Mouse (Mus musculus) kidney, embryonic 16.5 days (tissue): ENCODE data around the gene Mettl7b. TPM values are rescaled to one million over a fixed set of nuclear protein-coding genes. Genes with fewer than 3 reads are reported as not detected.

Experiments used
- ATAC-seq: fragments of 200-750 bp; cut with Nextera tagmentation; 2 replicates; pipeline ENCODE4 v1.8.0; 2017; ENCODE audit warnings: moderate TSS enrichment; ENCODE audit not compliant: low FRiP score, low TSS enrichment
- H3K27ac ChIP-seq: fragments of 300-500 bp; sonication (generic); 2 replicates; pipeline ENCODE4 v1.5.1; 2014; ENCODE audit warnings: low read length
- H3K27me3 ChIP-seq: fragments of 300-500 bp; sonication (generic); 2 replicates; pipeline ENCODE4 v1.6.1; 2014; ENCODE audit warnings: low read length, control low read depth, mixed read lengths; ENCODE audit not compliant: insufficient read depth
- H3K36me3 ChIP-seq: fragments of 300-500 bp; sonication (generic); 2 replicates; pipeline ENCODE4 v1.6.1; 2014; ENCODE audit warnings: low read length, control low read depth, mixed read lengths; ENCODE audit not compliant: insufficient read depth
- H3K4me1 ChIP-seq: fragments of 300-500 bp; sonication (generic); 2 replicates; pipeline ENCODE4 v1.6.1; 2014; ENCODE audit warnings: low read length, control low read depth, mixed read lengths; ENCODE audit not compliant: insufficient read depth
- H3K4me2 ChIP-seq: fragments of 300-500 bp; sonication (generic); replicated peaks from 2 replicates; pipeline ENCODE4 v1.6.1; 2014; ENCODE audit warnings: low read depth, low read length
- H3K4me3 ChIP-seq: fragments of 300-500 bp; sonication (generic); 2 replicates; pipeline ENCODE4 v1.5.1; 2014; ENCODE audit warnings: mild to moderate bottlenecking, low read length
- H3K9ac ChIP-seq: fragments of 300-500 bp; sonication (generic); replicated peaks from 2 replicates; pipeline ENCODE4 v1.6.1; 2014; ENCODE audit warnings: low read length
- H3K9me3 ChIP-seq: fragments of 300-500 bp; sonication (generic); 2 replicates; pipeline ENCODE4 v1.6.1; 2016; ENCODE audit warnings: low read length, control low read depth
- WGBS: fragments of 180-500 bp; shearing (Covaris S2); extraction: QIAGEN DNeasy Blood & Tissue Kit; methylation state at CpG from one replicate; pipeline ENCODE4 v1.1.7; 2014; 5-methylcytosine and 5-hydroxymethylcytosine counted together
- polyA plus RNA-seq: library from polyadenylated mRNA; unstranded; fragments of >200 nt; fragmentation: Nextera tagmentation; extraction: Ambion mirVana; gene quantifications from 2 replicates; pipeline ENCODE4 v1.2.1, GENCODE M21; 2015

Mettl7b gene
- polyA plus RNA-seq, 1 experiment from 2014 or later, result 17.1 TPM

DNA sequence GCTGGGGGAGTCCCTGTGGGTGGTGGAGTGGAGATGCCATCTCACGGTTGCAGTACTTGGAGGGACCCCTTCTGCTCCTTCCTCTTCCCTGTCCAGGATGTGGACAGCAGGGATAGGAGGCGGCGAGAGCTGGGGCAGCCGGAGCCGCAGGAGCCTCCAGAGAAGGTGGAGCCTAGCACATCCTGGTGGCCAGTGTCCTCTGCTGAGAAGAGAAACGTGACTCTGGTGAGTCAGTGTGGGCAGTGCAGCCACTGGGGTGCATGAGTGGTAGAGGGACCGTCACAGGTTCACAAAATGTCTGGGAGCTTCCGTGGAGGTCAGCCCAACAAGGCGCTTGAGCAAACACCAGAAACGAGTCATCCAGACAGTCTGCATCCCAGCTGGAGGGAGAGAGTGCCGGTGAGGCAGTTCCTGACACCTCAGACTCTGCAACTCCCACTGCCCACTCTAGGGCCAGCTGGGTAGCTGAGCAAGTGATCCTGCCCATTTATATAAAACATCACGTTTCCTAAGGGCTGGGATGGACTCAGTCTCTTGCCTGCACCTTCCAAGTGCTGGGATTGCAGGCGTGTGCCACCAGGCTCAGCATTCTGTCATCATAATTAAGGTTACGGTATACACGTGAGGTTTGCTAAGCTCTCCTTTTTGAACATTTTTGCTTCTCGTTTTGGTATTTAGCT is 10.4 kb downstream of the Mettl7b start:
- Histone ChIP-seq H3K9me3 (no peaks in the 10 kb centered on the region), H3K4me3 (no peak overlapping the region), H3K4me1 (no peaks in the 10 kb centered on the region), H3K27me3 (no peaks in the 10 kb centered on the region), H3K36me3 (no peaks in the 10 kb centered on the region), H3K4me2 (no peak overlapping the region), H3K9ac (no peak overlapping the region), H3K27ac (no peak overlapping the region)
- peak; percentile 36; the same call in 1 of the 2 replicates for ATAC-seq
- 49% methylated on average over 16 of the region's 16 CpGs for WGBS

DNA sequence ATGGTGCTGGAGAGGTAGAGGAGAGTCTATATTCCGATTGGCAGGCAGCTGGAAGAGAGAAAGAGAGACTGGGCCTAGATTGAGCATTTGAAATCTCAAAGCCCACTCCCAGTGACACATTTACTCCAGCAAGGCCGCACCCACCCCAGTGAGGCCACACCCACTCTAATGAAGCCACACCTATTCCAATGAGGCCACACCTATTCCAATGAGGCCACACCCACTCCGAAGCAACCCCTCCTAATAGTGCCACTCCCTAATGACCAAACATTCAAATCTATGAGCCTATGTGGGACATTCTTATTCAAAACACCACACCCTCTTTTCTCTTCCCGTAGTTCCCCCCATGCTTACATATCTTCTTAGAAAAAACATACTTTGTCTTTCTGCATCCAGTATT is 13.3 kb downstream of the Mettl7b start:
- Histone ChIP-seq H3K4me3 (no peak overlapping the region), H3K9me3 (no peaks in the 10 kb centered on the region), H3K27me3 (no peaks in the 10 kb centered on the region), H3K4me1 (no peaks in the 10 kb centered on the region), H3K9ac (no peak overlapping the region), H3K36me3 (no peaks in the 10 kb centered on the region), H3K27ac (no peak overlapping the region), H3K4me2 (no peak overlapping the region)
- WGBS, result 92% methylated on average over 4 of the region's 4 CpGs
- ATAC-seq, result no peak

DNA sequence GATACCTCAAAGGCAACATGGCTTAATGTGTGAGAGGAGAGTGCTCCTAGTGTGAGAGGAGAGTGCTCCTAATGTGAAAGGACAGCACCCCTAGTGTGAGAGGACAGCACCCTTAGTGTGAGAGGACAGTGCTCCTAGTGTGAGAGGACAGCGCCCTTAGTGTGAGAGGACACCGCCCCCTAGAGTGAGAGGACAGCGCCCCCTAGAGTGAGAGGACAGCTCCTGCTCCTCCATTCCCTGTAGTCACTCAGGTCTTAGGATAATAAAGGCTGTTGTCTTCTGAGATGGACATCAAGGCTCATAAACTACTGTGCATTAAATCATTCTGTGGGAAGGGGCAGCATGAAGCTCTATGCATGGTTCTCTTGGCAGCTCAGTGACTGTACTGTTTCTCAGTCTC is 15.1 kb downstream of the Mettl7b start:
- Histone ChIP-seq H3K27me3 (no peaks in the 10 kb centered on the region), H3K36me3 (no peaks in the 10 kb centered on the region), H3K9me3 (no peaks in the 10 kb centered on the region), H3K9ac (no peak overlapping the region), H3K4me2 (no peak overlapping the region), H3K4me3 (no peak overlapping the region), H3K4me1 (no peaks in the 10 kb centered on the region), H3K27ac (no peak overlapping the region)
- WGBS, result 11% methylated on average over 3 of the region's 3 CpGs
- ATAC-seq, result 0 out of 2 replicates have a peak, but pooled peaks have one; percentile 5

DNA sequence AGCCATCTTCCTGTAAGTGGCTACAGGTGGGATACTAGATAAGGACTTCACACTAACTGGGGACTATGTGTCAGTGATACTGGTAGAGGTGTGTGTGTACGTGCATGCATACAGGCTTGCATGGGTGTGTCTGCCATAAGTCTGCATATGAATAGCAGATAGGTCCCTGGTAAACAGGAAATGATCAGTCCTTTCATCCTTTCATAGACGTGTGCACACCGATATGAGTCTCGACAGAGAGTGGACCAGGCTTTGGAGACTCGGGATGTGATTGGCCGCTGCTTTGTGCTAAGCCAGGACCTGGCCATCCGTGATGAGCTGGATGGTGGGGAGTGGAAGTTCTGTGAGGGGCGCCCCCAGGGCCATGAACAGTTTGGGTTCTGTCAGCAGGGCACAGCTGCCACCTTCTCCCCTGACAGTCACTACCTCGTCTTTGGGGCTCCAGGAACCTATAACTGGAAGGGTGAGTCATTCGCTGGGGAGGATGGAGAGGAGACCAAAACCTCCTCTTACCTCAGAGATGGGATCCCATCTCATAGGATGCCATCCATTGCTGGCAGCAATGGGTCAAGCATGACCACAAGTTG is 20.2 kb downstream of the Mettl7b start:
- no peaks in the 10 kb centered on the region for H3K36me3 ChIP-seq
- H3K4me1 ChIP-seq, result no peaks in the 10 kb centered on the region
- H3K4me2 ChIP-seq, result no peak overlapping the region
- no peak for ATAC-seq
- H3K9me3 ChIP-seq, result no peaks in the 10 kb centered on the region
- no peak overlapping the region for H3K9ac ChIP-seq
- H3K4me3 ChIP-seq, result no peak overlapping the region
- peaks cover 6% of the 10 kb centered on the region; the same call in 1 of the 2 replicates for H3K27me3 ChIP-seq
- H3K27ac ChIP-seq, result no peak overlapping the region
- 80% methylated on average over 10 of the region's 10 CpGs for WGBS

DNA sequence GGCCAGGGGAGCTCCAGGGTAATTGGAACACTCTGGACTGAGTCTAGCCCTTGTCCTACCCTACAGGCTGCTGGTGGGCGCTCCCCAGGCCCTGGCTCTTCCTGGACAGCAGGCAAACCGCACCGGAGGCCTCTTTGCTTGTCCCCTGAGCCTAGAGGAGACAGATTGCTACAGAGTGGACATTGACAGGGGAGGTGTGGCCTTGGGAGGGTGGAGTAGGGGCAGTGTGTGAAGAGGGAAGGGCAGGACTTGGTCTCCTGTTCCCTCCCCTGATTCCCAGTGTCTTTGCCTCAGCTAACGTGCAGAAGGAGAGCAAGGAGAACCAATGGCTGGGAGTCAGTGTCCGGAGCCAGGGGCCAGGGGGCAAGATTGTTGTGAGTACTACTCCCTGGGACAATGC is 21.8 kb downstream of the Mettl7b start:
- Histone ChIP-seq H3K27ac (no peak overlapping the region), H3K27me3 (peaks cover 22% of the 10 kb centered on the region), H3K9ac (no peak overlapping the region), H3K9me3 (no peaks in the 10 kb centered on the region), H3K4me3 (no peak overlapping the region), H3K4me2 (no peak overlapping the region), H3K4me1 (peaks cover 4% of the 10 kb centered on the region), H3K36me3 (no peaks in the 10 kb centered on the region)
- 46% methylated on average over 5 of the region's 5 CpGs for WGBS
- ATAC-seq, result no peak

DNA sequence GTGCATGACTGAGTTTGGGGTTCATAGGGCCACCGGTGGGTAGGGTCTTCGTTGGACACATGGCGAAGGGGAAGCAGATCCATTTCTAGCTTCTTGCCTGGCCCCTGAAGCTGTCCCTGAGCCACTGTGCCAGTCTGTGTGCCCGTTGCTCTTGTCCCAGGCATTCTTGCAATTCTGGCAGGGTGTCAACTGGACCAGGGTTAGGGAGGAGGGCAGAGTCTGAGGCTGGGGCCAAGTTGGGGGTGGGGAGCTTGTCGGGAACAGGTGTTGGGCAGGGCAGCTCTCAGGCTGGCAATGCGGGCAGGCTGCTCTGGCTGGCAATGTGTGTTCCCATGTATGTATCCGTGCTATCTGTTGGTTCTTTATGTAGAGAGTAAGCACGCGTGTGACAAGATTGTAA is 22.3 kb downstream of the Mettl7b start:
- no peak overlapping the region for H3K4me3 ChIP-seq
- H3K4me2 ChIP-seq, result no peak overlapping the region
- no peak overlapping the region for H3K9ac ChIP-seq
- no peaks in the 10 kb centered on the region for H3K9me3 ChIP-seq
- peaks cover 27% of the 10 kb centered on the region for H3K27me3 ChIP-seq
- H3K4me1 ChIP-seq, result peaks cover 8% of the 10 kb centered on the region
- 79% methylated on average over 9 of the region's 9 CpGs for WGBS
- ATAC-seq, result no peak
- no peaks in the 10 kb centered on the region for H3K36me3 ChIP-seq
- H3K27ac ChIP-seq, result no peak overlapping the region

DNA sequence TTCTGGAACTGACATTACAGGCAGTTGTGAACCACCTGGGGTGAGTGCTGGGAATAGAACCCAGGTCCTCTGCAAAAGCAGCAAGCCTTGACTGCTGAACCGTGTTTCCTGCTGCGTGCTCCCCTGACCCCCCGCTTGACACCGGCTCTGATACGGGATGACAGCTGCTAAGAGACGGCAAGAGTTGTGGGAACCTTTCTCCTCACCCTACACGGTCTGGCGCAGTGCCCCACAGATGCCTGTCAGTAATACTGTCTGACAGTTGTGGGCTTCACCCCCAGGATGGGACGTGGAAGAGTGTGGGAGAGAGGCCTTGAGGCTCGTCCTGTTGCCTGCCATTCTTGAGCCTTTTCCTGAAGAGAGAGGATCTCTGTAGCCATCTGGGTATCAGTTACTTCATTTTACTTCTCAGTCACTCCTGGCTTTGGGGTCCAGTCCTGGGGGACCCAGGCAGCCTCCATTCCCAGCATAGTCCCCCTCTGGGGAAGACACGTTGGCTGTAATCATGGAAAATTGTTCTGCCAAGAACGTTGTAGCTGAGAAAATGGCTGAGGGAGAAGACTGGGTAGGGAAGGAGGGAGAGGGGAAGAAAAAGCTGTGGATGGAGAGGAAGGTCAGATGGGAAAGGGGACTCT is 22.9 kb downstream of the Mettl7b start:
- Histone ChIP-seq H3K9me3 (no peaks in the 10 kb centered on the region), H3K4me1 (peaks cover 10% of the 10 kb centered on the region), H3K4me3 (no peak overlapping the region), H3K4me2 (no peak overlapping the region), H3K27me3 (peaks cover 33% of the 10 kb centered on the region), H3K27ac (no peak overlapping the region), H3K36me3 (no peaks in the 10 kb centered on the region), H3K9ac (no peak overlapping the region)
- WGBS, result 55% methylated on average over 12 of the region's 12 CpGs
- ATAC-seq, result no peak

DNA sequence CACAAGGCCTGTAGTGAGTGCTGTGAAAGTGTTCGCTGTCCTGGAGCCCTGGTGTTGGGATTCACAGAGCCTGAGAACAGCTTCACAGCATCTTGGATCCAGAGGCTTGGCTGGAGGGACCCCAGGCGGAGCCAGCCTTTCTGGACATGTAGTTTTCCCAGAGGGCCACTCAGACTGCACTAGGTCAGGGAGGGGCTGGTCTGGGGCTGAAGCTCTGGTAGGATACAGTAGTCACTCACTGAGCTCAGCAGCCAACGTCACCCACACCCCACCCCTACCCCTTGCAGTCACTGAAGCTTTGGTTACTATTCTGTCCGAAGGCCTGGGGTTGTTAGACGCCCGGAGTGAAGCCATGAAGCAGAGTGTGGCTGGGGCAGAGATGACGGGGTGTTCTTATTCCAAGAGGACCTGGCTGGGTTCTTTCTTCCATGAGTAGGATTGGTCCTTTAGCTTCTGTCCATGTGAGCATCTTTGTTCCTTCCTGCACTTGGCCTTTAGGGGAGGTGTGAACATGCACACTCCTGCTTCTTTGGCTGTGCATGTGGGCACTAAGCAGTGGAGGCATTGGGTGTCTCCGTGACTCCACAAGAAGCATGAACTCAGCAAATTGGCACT is 24.9 kb downstream of the Mettl7b start:
- 81% methylated on average over 8 of the region's 8 CpGs for WGBS
- Histone ChIP-seq H3K9ac (no peak overlapping the region), H3K9me3 (no peaks in the 10 kb centered on the region), H3K36me3 (no peaks in the 10 kb centered on the region), H3K4me1 (peaks cover 10% of the 10 kb centered on the region), H3K4me3 (no peak overlapping the region), H3K4me2 (no peak overlapping the region), H3K27ac (no peak overlapping the region), H3K27me3 (peaks cover 48% of the 10 kb centered on the region)
- ATAC-seq, result no peak

DNA sequence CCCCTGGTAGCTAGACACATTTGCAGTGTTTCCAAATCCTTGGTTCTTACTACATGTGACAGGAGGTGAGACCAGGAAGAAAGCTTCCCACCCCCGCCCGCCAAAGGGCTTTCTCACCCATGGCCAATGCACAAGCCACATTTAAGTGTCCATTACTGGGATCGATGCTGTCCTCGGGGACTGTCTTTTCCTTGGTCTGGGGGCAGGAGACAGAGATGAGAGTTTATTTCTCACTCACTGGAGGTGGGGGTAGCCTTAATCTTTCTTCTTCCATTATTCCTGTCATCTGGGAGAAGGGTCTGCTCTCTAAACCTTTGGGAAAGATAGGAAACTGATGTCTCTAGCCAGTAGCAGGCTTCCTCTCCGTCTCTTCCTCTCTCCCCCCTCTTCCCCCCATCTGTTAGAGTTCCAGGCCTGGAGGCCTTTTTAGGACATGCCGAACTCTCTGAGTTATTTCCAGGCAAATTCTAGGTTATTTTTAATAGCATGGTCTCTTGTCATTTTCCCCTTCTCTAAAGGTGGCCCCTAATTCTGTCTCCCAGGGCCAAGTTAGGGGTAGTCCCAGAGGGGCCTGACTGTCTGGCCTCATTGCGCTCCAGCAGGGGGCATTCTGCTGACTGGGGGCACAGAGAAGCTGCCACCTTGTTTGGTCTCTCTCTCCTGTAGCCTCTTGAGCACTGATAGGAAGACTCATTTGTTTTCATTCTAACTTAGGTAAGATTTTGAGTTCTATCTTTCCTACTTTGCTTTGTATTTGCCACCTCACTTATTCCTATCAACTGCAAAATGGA is 25.6 kb downstream of the Mettl7b start:
- no peaks in the 10 kb centered on the region for H3K9me3 ChIP-seq
- H3K9ac ChIP-seq, result no peak overlapping the region
- ATAC-seq, result no peak
- H3K4me3 ChIP-seq, result no peak overlapping the region
- H3K4me2 ChIP-seq, result no peak overlapping the region
- 58% methylated on average over 7 of the region's 7 CpGs for WGBS
- peaks cover 48% of the 10 kb centered on the region for H3K27me3 ChIP-seq
- H3K36me3 ChIP-seq, result no peaks in the 10 kb centered on the region
- H3K4me1 ChIP-seq, result peaks cover 10% of the 10 kb centered on the region
- H3K27ac ChIP-seq, result no peak overlapping the region
